Mouse (Mus musculus) limb, embryonic 14.5 days (tissue): ENCODE measurements around the gene Mphosph8. TPM values are rescaled to one million over a fixed set of nuclear protein-coding genes. Genes with fewer than 3 reads are reported as not detected.

Source experiments
- ATAC-seq: fragments of 200-750 bp; cut with Nextera tagmentation; 2 replicates; pipeline ENCODE4 v1.8.0; 2017; ENCODE audit warnings: low read depth, moderate number of reproducible peaks, moderate TSS enrichment; ENCODE audit not compliant: low FRiP score
- DNase-seq: peaks from one replicate; pipeline ENCODE4 v3.0.0-alpha.2; 2015; ENCODE audit warnings: low spot score
- H3K27ac ChIP-seq: fragments of 300-500 bp; sonication (generic); replicated peaks from 2 replicates; pipeline ENCODE4 v1.5.1; 2014; ENCODE audit warnings: low read depth, mild to moderate bottlenecking, low read length, moderate library complexity, mixed read lengths
- H3K27me3 ChIP-seq: fragments of 300-500 bp; sonication (generic); 2 replicates; pipeline ENCODE4 v1.6.1; 2014; ENCODE audit warnings: low read length, mixed read lengths; ENCODE audit not compliant: control insufficient read depth, insufficient read depth
- H3K36me3 ChIP-seq: fragments of 300-500 bp; sonication (generic); 2 replicates; pipeline ENCODE4 v1.6.1; 2014; ENCODE audit warnings: mild to moderate bottlenecking, low read length, moderate library complexity, mixed read lengths; ENCODE audit not compliant: control insufficient read depth, insufficient read depth
- H3K4me1 ChIP-seq: fragments of 300-500 bp; sonication (generic); 2 replicates; pipeline ENCODE4 v1.6.1; 2014; ENCODE audit warnings: antibody characterized with exemption, low read length, mixed read lengths; ENCODE audit not compliant: control insufficient read depth, insufficient read depth
- H3K4me2 ChIP-seq: fragments of 300-500 bp; sonication (generic); replicated peaks from 2 replicates; pipeline ENCODE4 v1.6.1; 2014; ENCODE audit warnings: low read depth, mild to moderate bottlenecking, low read length, moderate library complexity; ENCODE audit not compliant: severe bottlenecking
- H3K4me3 ChIP-seq: fragments of 300-500 bp; sonication (generic); replicated peaks from 2 replicates; pipeline ENCODE4 v1.5.1; 2014; ENCODE audit warnings: low read length
- H3K9ac ChIP-seq: fragments of 300-500 bp; sonication (generic); 2 replicates; pipeline ENCODE4 v1.6.1; 2014; ENCODE audit warnings: mild to moderate bottlenecking, low read depth, low read length, moderate library complexity; ENCODE audit not compliant: severe bottlenecking
- H3K9me3 ChIP-seq: fragments of 300-500 bp; sonication (generic); 2 replicates; pipeline ENCODE4 v1.6.1; 2016; ENCODE audit warnings: low read length; ENCODE audit not compliant: control insufficient read depth
- POLR2A ChIP-seq: fragments of 200-500 bp; IDR thresholded peaks from 2 replicates; pipeline ENCODE4 v1.8.0; 2012; ENCODE audit warnings: inconsistent platforms, mild to moderate bottlenecking, moderate library complexity, borderline replicate concordance; ENCODE audit not compliant: insufficient read depth, insufficient read length; ENCODE audit errors: extremely low read depth
- WGBS: fragments of 180-500 bp; shearing (Covaris S2); extraction: QIAGEN DNeasy Blood & Tissue Kit; methylation state at CpG from one replicate; pipeline ENCODE4 v1.1.7; 2014; 5-methylcytosine and 5-hydroxymethylcytosine counted together
- polyA plus RNA-seq, 2 experiments: library from polyadenylated mRNA; depleted of rRNA in 1 of 2; stranded (reverse) in 1 of 2; unstranded in 1 of 2; fragments of >200 nt; fragmentation: Nextera tagmentation in 1 of 2; extraction: Ambion mirVana in 1 of 2; gene quantifications; 2 replicates each; pipeline versions ENCODE4 v1.2.1 to v1.2.3; 2012 to 2014

Mphosph8 gene
- polyA plus RNA-seq, 2 experiments: 22.3 to 24.5 TPM

DNA sequence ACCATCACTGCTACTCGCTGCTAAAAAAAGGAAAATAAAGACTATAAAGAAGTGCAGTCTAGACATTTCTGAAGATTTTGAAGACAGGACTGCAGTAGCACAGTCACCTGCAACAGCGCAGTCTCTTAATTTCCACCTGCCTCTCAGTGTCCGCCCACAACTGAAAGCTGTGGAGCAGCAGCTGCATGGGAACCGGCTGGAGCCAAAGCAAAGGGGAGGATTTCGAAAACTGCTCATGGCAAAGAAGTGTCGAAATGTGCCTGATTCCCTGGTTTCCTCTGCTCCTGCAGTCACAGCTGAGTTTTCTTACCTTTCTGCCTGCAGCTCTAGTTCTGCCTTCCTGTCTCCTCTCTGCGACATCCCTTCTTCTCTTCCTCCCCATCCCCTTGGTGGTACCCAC is 20.8 kb upstream of the Mphosph8 start:
- 56% methylated on average over 7 of the region's 7 CpGs for WGBS

GRCm38 (mm10) chr14:56649448-56649847 is 18.6 kb upstream of the Mphosph8 start:
- DNase-seq: no peak
- no peak overlapping the region for H3K27ac ChIP-seq
- peaks cover 8% of the 10 kb centered on the region for H3K9me3 ChIP-seq
- H3K4me3 ChIP-seq: no peak overlapping the region
- no peak for ATAC-seq
- no peak for TF ChIP-seq POLR2A
- no peaks in the 10 kb centered on the region for H3K4me1 ChIP-seq
- no peak overlapping the region for H3K9ac ChIP-seq
- H3K4me2 ChIP-seq: no peak overlapping the region
- H3K36me3 ChIP-seq: peaks cover 6% of the 10 kb centered on the region; the same call in 1 of the 2 replicates
- no peaks in the 10 kb centered on the region for H3K27me3 ChIP-seq

More for the DNA sequence above, 20.8 kb upstream of the Mphosph8 start:
- Histone ChIP-seq H3K27ac (no peak overlapping the region), H3K36me3 (no peaks in the 10 kb centered on the region), H3K4me3 (no peak overlapping the region), H3K4me1 (no peaks in the 10 kb centered on the region), H3K9me3 (no peaks in the 10 kb centered on the region), H3K27me3 (no peaks in the 10 kb centered on the region), H3K9ac (no peak overlapping the region), H3K4me2 (no peak overlapping the region)
- ATAC-seq (no peak), DNase-seq (no peak)
- no peak for TF ChIP-seq POLR2A

GRCm38 (mm10) chr14:56665651-56666050 is 2.4 kb upstream of the Mphosph8 start:
- WGBS: 50% methylated on average over 5 of the region's 5 CpGs
- TF ChIP-seq POLR2A: no peak
- H3K36me3 ChIP-seq: no peaks in the 10 kb centered on the region

GRCm38 (mm10) chr14:56666909-56667308 is 1.1 kb upstream of the Mphosph8 start:
- Histone ChIP-seq H3K27ac (no peak overlapping the region), H3K4me3 (no peak overlapping the region), H3K9ac (no peak overlapping the region), H3K27me3 (no peaks in the 10 kb centered on the region), H3K4me1 (peaks cover 15% of the 10 kb centered on the region), H3K4me2 (no peak overlapping the region), H3K9me3 (no peaks in the 10 kb centered on the region), H3K36me3 (no peaks in the 10 kb centered on the region)
- no peak for ATAC-seq
- WGBS: 72% methylated on average over 3 of the region's 3 CpGs
- no peak for TF ChIP-seq POLR2A
- no peak for DNase-seq

More at GRCm38 (mm10) chr14:56665651-56666050, 2.4 kb upstream of the Mphosph8 start:
- no peak overlapping the region for H3K4me3 ChIP-seq
- no peak overlapping the region for H3K9ac ChIP-seq
- ATAC-seq (no peak), DNase-seq (no peak)
- no peaks in the 10 kb centered on the region for H3K9me3 ChIP-seq
- no peak overlapping the region for H3K27ac ChIP-seq
- peaks cover 15% of the 10 kb centered on the region for H3K4me1 ChIP-seq
- no peaks in the 10 kb centered on the region for H3K27me3 ChIP-seq
- H3K4me2 ChIP-seq: no peak overlapping the region

DNA sequence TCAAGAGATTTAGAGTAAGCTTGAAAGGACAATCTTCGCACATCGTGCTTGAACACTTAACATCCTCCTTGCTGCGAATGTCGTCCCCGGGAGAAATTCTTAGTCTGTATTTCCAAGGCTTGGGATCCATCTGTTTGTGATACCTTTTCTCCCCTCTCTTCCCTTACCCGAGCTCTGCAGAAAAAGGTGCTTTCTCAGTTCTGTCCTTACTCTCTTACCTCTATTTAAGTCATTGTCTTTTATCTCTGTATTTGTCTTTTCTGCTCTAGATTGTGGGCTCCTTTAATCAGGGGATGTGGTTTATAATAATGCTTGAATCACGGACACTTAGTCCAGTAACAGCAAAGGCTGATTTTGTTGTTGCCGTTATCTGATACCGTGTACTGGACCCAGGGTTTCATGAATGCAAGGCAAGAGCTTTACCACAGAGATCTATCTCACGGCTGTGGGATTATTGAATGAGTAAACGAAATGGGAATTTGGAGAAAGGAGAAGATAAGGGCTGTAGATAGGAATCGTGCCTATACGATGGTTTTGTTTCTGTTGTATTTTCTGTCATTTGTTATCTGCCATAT is 1.1 kb downstream of the Mphosph8 start:
- Histone ChIP-seq H3K4me2 (peak overlapping the region; percentile 69), H3K9ac (peak overlapping the region; percentile 85), H3K4me1 (peaks cover 15% of the 10 kb centered on the region), H3K27ac (no peak overlapping the region), H3K9me3 (no peaks in the 10 kb centered on the region), H3K36me3 (peaks cover 13% of the 10 kb centered on the region), H3K4me3 (peak overlapping the region; percentile 94), H3K27me3 (no peaks in the 10 kb centered on the region)
- 8% methylated on average over 13 of the region's 13 CpGs for WGBS
- ATAC-seq (no peak), DNase-seq (no peak)
- no peak for TF ChIP-seq POLR2A
